Mouse (Mus musculus) liver, embryonic 14.5 days (tissue): ENCODE measurements at regions not wholly inside any gene's neighbourhood (a gene's known extent, or its start where the extent isn't known, plus 50 kb on each side); places are given as distances from the start of the nearest gene placed in this dataset.

ENCODE experiments used
- CTCF ChIP-seq: IDR thresholded peaks from 2 replicates; pipeline ENCODE4 v1.5.1; 2016; ENCODE audit warnings: antibody characterized with exemption, low read depth, control low read depth
- EP300 ChIP-seq: IDR thresholded peaks from 2 replicates; pipeline ENCODE4 v1.6.1; 2016; ENCODE audit warnings: antibody characterized with exemption, low read depth

- no peak for TF ChIP-seq CTCF
- TF ChIP-seq EP300 = no peak
Measured at GRCm38 (mm10) chr3:33903326-33903725, 59.2 kb upstream of the Ccdc39 start.
